Mouse (Mus musculus) embryonic facial prominence, embryonic 13.5 days (tissue): ENCODE data around the gene Taf6l. TPM values are rescaled to one million over a fixed set of nuclear protein-coding genes. Genes with fewer than 3 reads are reported as not detected.
A peak's percentile ranks its signal among the peaks of the same experiment; 100 is the strongest.

Experiments used
- ATAC-seq: fragments of 200-750 bp; cut with Nextera tagmentation; 2 replicates; pipeline ENCODE4 v1.8.0; 2017; ENCODE audit warnings: low read depth; ENCODE audit not compliant: insufficient number of reproducible peaks, insufficient read depth, low FRiP score, low TSS enrichment
- H3K27ac ChIP-seq: fragments of 300-500 bp; sonication (generic); 2 replicates; pipeline ENCODE4 v1.5.1; 2015; ENCODE audit warnings: moderate library complexity, mild to moderate bottlenecking, inconsistent platforms
- H3K27me3 ChIP-seq: fragments of 300-500 bp; sonication (generic); 2 replicates; pipeline ENCODE4 v1.6.1; 2015; ENCODE audit warnings: mild to moderate bottlenecking, inconsistent platforms
- H3K36me3 ChIP-seq: fragments of 300-500 bp; sonication (generic); 2 replicates; pipeline ENCODE4 v1.6.1; 2015; ENCODE audit warnings: mild to moderate bottlenecking, inconsistent platforms
- H3K4me1 ChIP-seq: fragments of 300-500 bp; sonication (generic); 2 replicates; pipeline ENCODE4 v1.6.1; 2015; ENCODE audit warnings: inconsistent platforms
- H3K4me2 ChIP-seq: fragments of 300-500 bp; sonication (generic); 2 replicates; pipeline ENCODE4 v1.6.1; 2015; ENCODE audit warnings: moderate library complexity, mild to moderate bottlenecking, inconsistent platforms
- H3K4me3 ChIP-seq: fragments of 300-500 bp; sonication (generic); 2 replicates; pipeline ENCODE4 v1.5.1; 2015; ENCODE audit warnings: mild to moderate bottlenecking, inconsistent platforms
- H3K9ac ChIP-seq: fragments of 300-500 bp; sonication (generic); 2 replicates; pipeline ENCODE4 v1.6.1; 2015; ENCODE audit warnings: mild to moderate bottlenecking, inconsistent platforms
- H3K9me3 ChIP-seq: fragments of 300-500 bp; sonication (generic); 2 replicates; pipeline ENCODE4 v1.6.1; 2016; ENCODE audit warnings: inconsistent platforms
- WGBS: fragments of 180-500 bp; shearing (Covaris S2); methylation state at CpG from one replicate; pipeline ENCODE4 v1.1.7; 2015; ENCODE audit warnings: mixed read lengths; 5-methylcytosine and 5-hydroxymethylcytosine counted together
- polyA plus RNA-seq: library from polyadenylated mRNA; unstranded; fragments of >200 nt; fragmentation: Nextera tagmentation; extraction: Ambion mirVana; gene quantifications from 2 replicates; pipeline ENCODE4 v1.2.1, GENCODE M21; 2015

Taf6l gene
- polyA plus RNA-seq, 1 experiment from 2014 or later: 35.6 TPM

- Histone ChIP-seq H3K27ac (peak within 1 kb of the TSS; percentile 91), H3K4me3 (peak within 1 kb of the TSS; percentile 96), H3K9me3 (no peaks in the 10 kb centered on the region), H3K9ac (peak within 1 kb of the TSS; percentile 97), H3K36me3 (peaks cover 41% of the 10 kb centered on the region), H3K4me2 (peak within 1 kb of the TSS; percentile 65), H3K4me1 (peaks cover 23% of the 10 kb centered on the region), H3K27me3 (no peaks in the 10 kb centered on the region)
- ATAC-seq: peak; percentile 85
- under 1% methylated on average over 75 of the region's 75 CpGs for WGBS
These were observed 29.4 kb downstream of the Taf6l start, which contains the start of gene Nxf1 for GRCm38 (mm10) chr19:8756635-8757387. TSS of gene Nxf1 (plus strand) at chr19:8757073.

GRCm38 (mm10) chr19:8755652-8756051, 30.6 kb downstream of the Taf6l start:
- Histone ChIP-seq H3K4me3 (peak overlapping the region; percentile 96), H3K4me2 (peak overlapping the region; percentile 65), H3K27me3 (no peaks in the 10 kb centered on the region), H3K36me3 (peaks cover 48% of the 10 kb centered on the region), H3K27ac (no peak overlapping the region), H3K9ac (no peak overlapping the region), H3K9me3 (no peaks in the 10 kb centered on the region), H3K4me1 (peaks cover 23% of the 10 kb centered on the region)
- 81% methylated on average over 3 of the region's 3 CpGs for WGBS
- ATAC-seq: no peak

- WGBS: 71% methylated on average over 2 of the region's 2 CpGs
- H3K36me3 ChIP-seq: peaks cover 95% of the 10 kb centered on the region
These were observed 38.8 kb downstream of the Taf6l start for GRCm38 (mm10) chr19:8747368-8747767.

GRCm38 (mm10) chr19:8745382-8745781, 40.8 kb downstream of the Taf6l start:
- peaks cover 81% of the 10 kb centered on the region for H3K36me3 ChIP-seq
- WGBS: 98% methylated on average over 1 of the region's 1 CpGs

More at GRCm38 (mm10) chr19:8747368-8747767, 38.8 kb downstream of the Taf6l start:
- Histone ChIP-seq H3K9ac (no peak overlapping the region), H3K27me3 (no peaks in the 10 kb centered on the region), H3K4me2 (no peak overlapping the region), H3K4me3 (no peak overlapping the region), H3K27ac (no peak overlapping the region), H3K4me1 (peaks cover 8% of the 10 kb centered on the region), H3K9me3 (no peaks in the 10 kb centered on the region)
- ATAC-seq: no peak

GRCm38 (mm10) chr19:8742176-8742575, 44.0 kb downstream of the Taf6l start:
- Histone ChIP-seq H3K4me1 (peaks cover 19% of the 10 kb centered on the region), H3K27ac (peak overlapping the region; percentile 98), H3K27me3 (no peaks in the 10 kb centered on the region), H3K4me2 (peak overlapping the region; percentile 94), H3K36me3 (peaks cover 80% of the 10 kb centered on the region), H3K9ac (peak overlapping the region; percentile 97), H3K4me3 (peak overlapping the region; percentile 96), H3K9me3 (no peaks in the 10 kb centered on the region)
- WGBS: 18% methylated on average over 14 of the region's 14 CpGs
- ATAC-seq: no peak

More at GRCm38 (mm10) chr19:8745382-8745781, 40.8 kb downstream of the Taf6l start:
- Histone ChIP-seq H3K9ac (no peak overlapping the region), H3K9me3 (no peaks in the 10 kb centered on the region), H3K4me1 (peaks cover 16% of the 10 kb centered on the region), H3K27me3 (no peaks in the 10 kb centered on the region), H3K4me2 (no peak overlapping the region), H3K27ac (no peak overlapping the region), H3K4me3 (no peak overlapping the region)
- ATAC-seq: no peak

- Histone ChIP-seq H3K4me2 (peak within 1 kb of the TSS; percentile 94), H3K36me3 (peaks cover 72% of the 10 kb centered on the region), H3K27me3 (no peaks in the 10 kb centered on the region), H3K4me1 (peaks cover 25% of the 10 kb centered on the region), H3K9ac (peak within 1 kb of the TSS; percentile 97), H3K4me3 (peak within 1 kb of the TSS; percentile 96), H3K9me3 (no peaks in the 10 kb centered on the region), H3K27ac (peak within 1 kb of the TSS; percentile 98)
- ATAC-seq: peak; percentile 97
- WGBS: under 1% methylated on average over 36 of the region's 36 CpGs
These were observed 44.9 kb downstream of the Taf6l start, which contains the start of gene Stx5a for GRCm38 (mm10) chr19:8741243-8741869. TSS of gene Stx5a (plus strand) at chr19:8741413.

GRCm38 (mm10) chr19:8740603-8741002, 45.6 kb downstream of the Taf6l start, which contains the start of gene 1700092M07Rik:
TSS of gene 1700092M07Rik (plus strand) at chr19:8740718.
- no peaks in the 10 kb centered on the region for H3K9me3 ChIP-seq
- peak within 1 kb of the TSS; percentile 94 for H3K4me2 ChIP-seq
- peak within 1 kb of the TSS; percentile 96 for H3K4me3 ChIP-seq
- ATAC-seq: no peak
- peak within 1 kb of the TSS; percentile 98 for H3K27ac ChIP-seq
- peaks cover 25% of the 10 kb centered on the region for H3K4me1 ChIP-seq
- no peaks in the 10 kb centered on the region for H3K27me3 ChIP-seq
- H3K9ac ChIP-seq: peak within 1 kb of the TSS; percentile 97
- WGBS: 66% methylated on average over 14 of the region's 14 CpGs
- peaks cover 65% of the 10 kb centered on the region for H3K36me3 ChIP-seq

GRCm38 (mm10) chr19:8739646-8740045, 46.6 kb downstream of the Taf6l start:
- Histone ChIP-seq H3K36me3 (peaks cover 56% of the 10 kb centered on the region), H3K27ac (no peak overlapping the region), H3K4me2 (no peak overlapping the region), H3K9ac (no peak overlapping the region), H3K4me1 (peaks cover 30% of the 10 kb centered on the region), H3K27me3 (no peaks in the 10 kb centered on the region), H3K9me3 (no peaks in the 10 kb centered on the region), H3K4me3 (no peak overlapping the region)
- ATAC-seq: no peak
- 89% methylated on average over 6 of the region's 6 CpGs for WGBS

- no peaks in the 10 kb centered on the region for H3K9me3 ChIP-seq
- no peak overlapping the region for H3K27ac ChIP-seq
- no peak overlapping the region for H3K9ac ChIP-seq
- H3K36me3 ChIP-seq: peaks cover 48% of the 10 kb centered on the region
- no peak for ATAC-seq
- H3K4me3 ChIP-seq: no peak overlapping the region
- 92% methylated on average over 7 of the region's 7 CpGs for WGBS
- H3K4me1 ChIP-seq: peaks cover 30% of the 10 kb centered on the region
- H3K4me2 ChIP-seq: no peak overlapping the region
- no peaks in the 10 kb centered on the region for H3K27me3 ChIP-seq
These were observed 47.3 kb downstream of the Taf6l start for GRCm38 (mm10) chr19:8738911-8739310.

- peak overlapping the region; percentile 76 for H3K27ac ChIP-seq
- 2% methylated on average over 11 of the region's 11 CpGs for WGBS
- H3K4me3 ChIP-seq: peak overlapping the region; percentile 92
- H3K27me3 ChIP-seq: no peaks in the 10 kb centered on the region
- no peak; the same call in 1 of the 2 replicates for ATAC-seq
- peak overlapping the region; percentile 87 for H3K9ac ChIP-seq
- no peaks in the 10 kb centered on the region for H3K9me3 ChIP-seq
- peaks cover 20% of the 10 kb centered on the region for H3K4me1 ChIP-seq
- H3K36me3 ChIP-seq: peaks cover 36% of the 10 kb centered on the region
- peak overlapping the region; percentile 83 for H3K4me2 ChIP-seq
These were observed 50.1 kb downstream of the Taf6l start for GRCm38 (mm10) chr19:8736160-8736467.

- H3K9me3 ChIP-seq: no peaks in the 10 kb centered on the region
- peak within 1 kb of the TSS; percentile 87 for H3K9ac ChIP-seq
- peaks cover 16% of the 10 kb centered on the region for H3K4me1 ChIP-seq
- WGBS: under 1% methylated on average over 32 of the region's 32 CpGs
- peak within 1 kb of the TSS; percentile 83 for H3K4me2 ChIP-seq
- no peaks in the 10 kb centered on the region for H3K27me3 ChIP-seq
- peak within 1 kb of the TSS; percentile 76 for H3K27ac ChIP-seq
- H3K4me3 ChIP-seq: peak within 1 kb of the TSS; percentile 92
- peak; percentile 73 for ATAC-seq
- peaks cover 33% of the 10 kb centered on the region for H3K36me3 ChIP-seq
These were observed 50.6 kb downstream of the Taf6l start, which contains the start of gene Wdr74 for GRCm38 (mm10) chr19:8735389-8736159. TSS of gene Wdr74 (plus strand) at chr19:8735827.
